Mouse (Mus musculus) layer of hippocampus, postnatal 25 days (tissue): Measurements from ENCODE around the gene Coq2. TPM values are rescaled to one million over a fixed set of nuclear protein-coding genes. Genes with fewer than 3 reads are reported as not detected.

ENCODE experiments used
- DNase-seq, 2 experiments: peaks; one replicate each; pipeline ENCODE4 v3.0.0; 2022; ENCODE audit warnings: mixed read lengths in 2 of 2, low spot score in 1 of 2; ENCODE audit errors: extremely low spot score in 1 of 2
- total RNA-seq, 2 experiments: library from RNA; stranded (reverse); gene quantifications; 2 replicates each; pipeline ENCODE4 v1.2.3; 2021

Gene Coq2
- total RNA-seq: 10 to 100 TPM; 72.4 to 78.9 TPM

DNA sequence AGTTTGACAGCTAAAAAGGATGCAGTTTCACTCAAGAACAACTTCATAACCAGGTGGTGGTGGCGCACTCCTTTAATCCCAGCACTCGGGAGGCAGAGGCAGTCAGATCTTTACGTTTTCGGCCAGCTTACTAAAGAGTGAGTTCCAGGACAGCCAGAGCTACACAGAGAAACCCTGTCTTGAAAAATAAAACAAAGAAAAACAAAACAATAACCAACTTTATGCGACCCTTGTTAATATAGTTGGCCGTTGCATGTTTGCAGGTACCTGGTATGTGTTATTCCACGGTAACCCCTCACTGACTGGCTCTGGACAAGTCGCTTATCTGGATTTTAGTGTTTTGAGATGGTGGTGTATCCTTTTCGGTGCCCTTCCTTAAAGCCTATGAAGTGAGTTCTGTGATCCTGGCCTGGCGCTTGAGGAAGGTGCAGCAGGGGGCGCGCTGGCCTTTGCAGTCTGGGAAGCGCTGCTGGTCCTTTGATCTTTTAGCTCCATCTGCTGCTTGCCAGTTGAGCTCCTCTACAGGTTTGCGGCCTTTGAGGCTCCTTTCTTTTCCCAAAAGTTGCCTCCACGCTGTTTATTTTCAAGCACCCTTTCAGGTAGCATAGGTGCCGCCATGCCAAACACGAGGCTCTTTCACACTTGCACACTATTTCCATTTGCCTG, at the start of gene Coq2:
TSS of gene Coq2 (minus strand) at position 430 of the 666 bp plus-strand sequence.
- DNase-seq: peak; percentile 42 to 64

DNA sequence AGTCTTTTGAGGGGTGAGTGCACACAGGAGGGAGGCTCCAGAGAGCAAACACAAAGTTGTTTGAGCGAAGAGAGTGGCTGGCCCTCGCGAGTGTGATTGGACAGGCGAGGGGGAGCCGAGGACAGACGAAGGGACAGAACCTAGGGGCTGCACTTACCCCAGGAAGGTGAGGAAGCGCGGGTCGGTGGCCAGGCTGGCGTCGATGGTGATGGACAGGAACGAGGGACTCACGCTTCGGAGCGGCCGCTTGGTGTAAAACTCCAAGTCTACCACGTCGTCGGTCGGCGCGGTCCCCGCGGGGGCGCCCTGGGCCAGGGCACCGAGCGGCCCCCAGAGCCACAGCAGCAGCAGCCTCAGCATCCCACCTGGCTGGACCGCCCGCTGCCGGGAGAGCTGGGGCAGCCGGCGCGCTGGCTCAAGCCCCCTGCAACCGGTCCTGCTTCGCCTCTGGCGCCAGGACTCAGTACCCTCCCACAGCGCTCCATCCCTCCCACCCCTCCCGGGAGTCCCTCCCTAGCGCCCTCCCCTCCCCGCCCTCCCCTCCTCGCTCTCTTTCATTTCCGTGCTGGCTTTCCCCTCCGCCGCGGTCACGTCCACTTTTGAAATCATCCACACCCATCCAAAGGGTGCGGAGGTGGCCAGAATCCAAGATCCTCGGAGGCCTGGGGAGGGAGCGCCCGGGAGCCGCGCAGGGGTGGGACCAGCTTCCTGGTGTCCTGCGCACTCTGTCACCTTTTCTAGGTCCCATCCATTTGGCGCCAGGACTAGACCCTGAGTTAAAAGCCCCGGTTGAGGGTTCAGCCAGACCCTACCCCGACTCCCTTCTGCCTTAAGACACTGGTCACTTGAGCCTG, 44.5 kb upstream of the Coq2 start, which contains the start of gene Hpse:
TSS of gene Hpse (minus strand) at position 482 of the 854 bp plus-strand sequence.
- DNase-seq: peak in 1 of 2 experiments; percentile 11

DNA sequence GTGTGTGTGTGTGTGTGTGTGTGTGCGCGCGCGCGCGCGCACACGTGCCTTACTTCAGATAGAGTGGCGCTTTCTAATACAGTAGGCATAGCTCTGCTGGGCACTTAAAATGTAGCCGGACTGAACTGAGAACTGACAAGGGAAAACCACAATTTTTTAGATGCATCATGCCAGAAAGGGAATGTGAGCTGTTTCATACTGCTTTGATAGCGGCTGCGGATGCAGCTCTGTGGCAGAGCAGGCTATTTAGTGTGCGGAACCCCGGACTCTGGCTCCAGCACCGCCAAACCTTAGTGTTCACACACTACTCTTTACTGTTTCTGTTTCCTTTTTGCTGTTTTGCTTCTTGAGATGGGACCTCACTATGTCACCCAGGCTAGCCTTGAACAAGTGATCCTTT, 41.8 kb upstream of the Coq2 start:
- DNase-seq: no peak

DNA sequence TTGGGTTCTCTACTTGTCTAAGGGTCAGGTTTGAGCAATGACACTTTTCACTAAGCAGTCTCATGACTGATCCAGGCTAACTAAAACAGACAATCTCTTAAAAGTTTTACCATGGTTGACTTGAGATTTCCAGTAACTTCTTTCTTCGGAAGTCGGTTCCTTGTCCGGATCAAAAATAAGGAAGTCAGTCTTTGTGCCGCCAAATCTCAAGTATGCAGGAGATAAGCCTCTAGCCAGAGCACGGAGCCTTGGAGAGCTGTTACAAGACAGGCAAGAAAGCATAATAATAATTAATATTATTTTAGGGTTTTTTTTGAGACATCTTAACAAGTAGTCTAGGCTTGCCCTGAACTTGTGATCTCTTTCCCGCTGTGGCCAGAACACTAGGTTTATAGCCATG, 36.3 kb upstream of the Coq2 start:
- no peak for DNase-seq

DNA sequence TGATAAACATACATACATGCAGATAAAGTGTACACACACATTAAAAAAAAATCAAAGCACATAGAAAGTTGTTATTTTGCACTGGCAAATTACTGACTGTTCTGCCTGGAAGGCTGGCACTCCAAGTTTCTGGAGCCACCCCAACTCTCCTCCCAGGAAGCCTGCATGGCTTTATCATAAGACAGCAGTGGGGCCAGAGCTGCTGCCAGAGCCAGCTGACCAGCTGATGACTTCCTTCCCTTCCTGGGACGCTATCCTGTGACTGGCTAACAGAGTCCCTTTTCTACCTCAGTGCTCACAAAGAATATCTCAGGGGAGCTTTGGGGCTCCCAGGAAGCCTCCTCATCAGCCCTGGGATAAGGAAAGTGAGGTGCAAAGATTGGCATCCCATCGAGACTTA, 35.1 kb upstream of the Coq2 start:
- DNase-seq: no peak

DNA sequence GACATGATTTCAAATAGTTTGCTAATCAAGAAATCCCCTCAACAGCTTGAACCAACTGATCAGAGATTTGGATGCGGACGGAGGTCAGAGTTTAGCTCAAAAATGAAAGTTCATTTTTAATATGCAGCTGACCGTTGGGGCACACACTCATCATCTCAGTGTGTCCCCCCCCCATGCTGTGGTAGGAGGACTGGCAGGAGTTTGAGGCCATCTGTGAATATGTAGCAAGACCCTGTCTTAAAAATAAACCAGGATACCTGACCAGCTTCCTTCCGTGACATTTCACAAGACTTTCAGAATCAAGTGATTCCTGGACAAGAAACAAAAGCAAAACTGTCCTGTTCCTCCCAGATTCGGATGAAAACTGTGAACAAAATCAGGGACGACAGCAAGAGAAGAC, 34.1 kb upstream of the Coq2 start:
- no peak for DNase-seq

DNA sequence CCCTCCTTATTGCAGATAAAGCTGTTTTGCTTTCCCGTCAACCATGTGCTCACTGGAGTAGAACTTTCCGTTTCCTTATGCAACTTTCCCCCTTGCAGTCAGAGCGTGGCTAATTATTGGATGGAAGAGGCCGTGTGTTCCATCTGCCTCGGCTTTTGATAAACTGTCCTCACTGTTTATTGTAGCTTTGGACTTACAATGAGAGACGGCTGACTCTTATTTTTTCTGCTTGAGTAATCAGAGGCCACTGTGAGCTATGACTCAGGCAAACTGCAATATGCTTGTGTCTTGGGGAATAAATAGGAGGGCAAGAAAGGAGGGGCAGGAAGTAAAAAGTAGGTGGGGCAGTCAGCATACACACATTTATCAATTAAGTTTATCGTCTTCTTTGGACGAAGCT, 31.7 kb upstream of the Coq2 start:
- no peak for DNase-seq

DNA sequence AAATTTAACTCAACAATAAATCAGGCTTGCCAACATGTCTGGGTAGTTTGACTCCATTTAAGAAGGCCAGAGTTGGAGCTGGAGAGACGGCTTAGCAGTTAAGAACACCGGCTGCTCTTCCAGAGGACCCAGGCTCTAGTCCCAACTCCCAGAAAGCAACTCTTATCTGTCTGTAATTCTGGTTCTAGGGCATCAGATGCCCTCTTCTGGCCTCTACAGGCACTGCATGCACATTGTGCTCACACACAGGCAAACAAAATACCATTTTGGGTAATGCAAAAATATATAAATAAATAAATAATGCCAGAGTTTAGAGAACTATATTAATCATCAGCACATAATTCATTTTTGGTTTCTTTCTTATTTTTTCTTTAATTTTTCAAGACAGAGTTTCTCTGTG, 29.3 kb upstream of the Coq2 start:
- DNase-seq: no peak

DNA sequence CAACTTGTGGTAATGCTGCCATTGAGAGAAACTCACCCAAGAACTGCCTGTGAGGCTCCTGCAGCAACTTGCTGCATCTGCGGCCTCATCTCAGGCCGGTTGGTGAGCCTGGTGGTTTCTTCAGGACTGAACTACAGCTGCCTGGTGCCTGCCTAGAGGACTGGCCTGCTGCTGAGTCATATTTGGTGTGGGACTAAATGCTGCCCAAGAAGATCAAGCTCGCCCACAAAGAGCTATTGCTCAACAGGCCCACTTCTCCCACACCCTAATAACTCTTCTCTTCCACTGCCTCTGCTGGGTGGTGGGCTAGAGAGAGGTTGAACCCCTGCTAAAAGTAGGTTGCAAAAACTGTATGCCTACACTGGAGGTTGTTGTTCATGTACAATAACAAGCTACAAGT, 27.4 kb upstream of the Coq2 start:
- DNase-seq: no peak

DNA sequence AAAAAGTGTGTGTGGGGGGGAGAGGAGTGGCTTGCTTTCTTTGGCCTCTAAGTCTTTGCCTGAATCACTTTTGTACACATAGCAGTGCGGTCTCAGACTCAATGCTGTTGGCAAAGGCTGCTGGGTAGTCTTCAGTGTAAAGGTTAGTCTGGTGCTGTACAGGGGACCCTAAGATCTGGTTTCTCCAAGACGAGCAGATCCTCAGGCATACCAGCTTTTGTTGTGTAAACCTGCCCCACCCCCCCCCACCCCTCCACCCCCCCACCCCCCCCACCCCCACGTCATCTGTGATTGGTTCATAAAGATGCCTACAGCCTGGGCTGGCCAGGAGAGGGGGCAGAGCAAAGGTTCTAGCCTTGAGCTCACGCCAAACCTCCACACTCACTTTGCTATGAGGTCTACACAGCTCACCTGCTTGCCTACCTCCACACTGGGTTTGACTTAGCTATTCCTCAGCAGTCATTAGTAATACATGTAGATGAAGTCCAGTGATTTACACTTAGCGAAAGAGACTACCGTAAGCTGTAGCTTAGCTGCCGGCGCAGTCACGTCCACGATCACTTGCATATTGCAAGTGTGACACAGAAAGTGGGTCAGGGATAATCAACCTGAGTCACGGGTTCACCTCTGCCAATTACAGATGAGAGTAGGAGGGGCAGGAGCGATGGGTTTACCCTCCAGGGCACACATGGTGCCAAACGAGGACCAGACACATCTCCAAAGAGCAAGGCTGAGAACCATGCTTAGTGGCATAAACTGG, 26.1 kb upstream of the Coq2 start:
- no peak for DNase-seq

DNA sequence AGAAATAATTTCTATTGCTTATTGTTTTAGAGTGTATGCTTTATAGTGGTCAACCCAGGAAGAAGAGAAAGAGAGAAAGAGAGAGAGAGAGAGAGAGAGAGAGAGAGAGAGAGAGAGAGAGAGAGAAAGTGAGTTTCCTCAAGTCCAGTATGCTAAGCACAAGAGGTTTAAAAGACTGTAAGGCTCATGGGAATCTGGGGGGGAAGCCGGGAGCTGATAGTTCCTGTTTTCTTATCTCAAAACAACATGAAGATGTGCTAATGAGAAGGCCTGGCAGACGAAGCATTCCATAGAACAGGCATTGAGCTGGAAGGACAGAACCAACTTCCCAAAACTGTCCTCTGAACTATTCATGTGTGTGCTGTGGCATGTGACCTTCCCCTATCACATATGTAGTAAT, 22.9 kb upstream of the Coq2 start:
- DNase-seq: no peak

DNA sequence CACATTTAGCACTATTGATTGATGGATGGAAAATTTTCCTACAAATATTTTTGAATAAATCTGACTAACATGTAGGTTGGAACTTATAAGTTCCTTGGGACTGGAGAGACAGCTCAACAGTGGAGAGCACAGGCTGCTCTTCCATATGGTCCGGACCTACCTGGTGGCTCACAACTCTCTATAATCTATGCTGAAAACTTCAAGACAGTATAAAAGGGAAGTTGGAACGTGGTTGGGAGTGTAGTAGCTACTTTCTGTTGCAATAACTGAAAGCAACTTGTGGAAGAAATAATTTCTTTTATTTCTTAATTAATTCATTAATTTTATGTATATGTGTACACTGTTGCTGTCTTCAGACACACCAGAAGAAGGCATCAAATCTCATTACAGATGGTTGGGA, 22.5 kb upstream of the Coq2 start:
- no peak for DNase-seq

DNA sequence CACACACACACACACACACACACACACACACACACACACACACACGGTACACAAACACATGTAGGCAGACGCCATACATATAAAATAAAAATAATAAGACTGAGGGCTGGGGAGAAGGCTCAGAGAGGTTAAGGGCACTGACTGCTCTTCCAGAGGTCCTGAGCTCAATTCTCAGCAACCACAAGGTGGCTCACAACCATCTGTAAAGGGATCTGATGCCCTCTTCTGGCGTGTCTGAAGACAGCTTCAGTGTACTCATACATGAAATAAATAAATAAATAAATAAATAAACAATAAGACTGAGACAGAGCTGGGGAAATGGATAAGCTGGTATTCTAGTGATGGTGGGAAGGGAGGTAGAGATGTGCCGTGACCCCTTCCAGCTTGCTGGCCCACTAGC, 10.7 kb upstream of the Coq2 start:
- no peak for DNase-seq

DNA sequence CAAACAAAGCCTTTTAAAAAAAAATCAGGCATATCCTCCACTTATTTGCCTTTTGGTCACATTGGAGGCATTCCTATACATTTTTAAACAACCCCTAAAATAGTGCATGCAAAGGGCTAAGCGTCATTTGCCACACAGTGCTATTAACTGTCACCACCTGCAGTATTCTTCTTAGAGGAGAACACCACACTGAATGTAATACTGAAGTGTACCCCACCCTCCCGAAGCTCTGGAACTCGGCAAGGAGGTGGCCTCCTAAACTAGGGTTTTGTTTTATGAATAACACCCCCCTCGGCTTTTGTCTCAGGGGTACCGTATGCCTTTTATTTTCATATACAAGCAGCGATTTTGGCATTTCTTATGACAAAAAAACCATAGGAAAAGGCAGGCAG, 5.6 kb upstream of the Coq2 start:
- no peak for DNase-seq

DNA sequence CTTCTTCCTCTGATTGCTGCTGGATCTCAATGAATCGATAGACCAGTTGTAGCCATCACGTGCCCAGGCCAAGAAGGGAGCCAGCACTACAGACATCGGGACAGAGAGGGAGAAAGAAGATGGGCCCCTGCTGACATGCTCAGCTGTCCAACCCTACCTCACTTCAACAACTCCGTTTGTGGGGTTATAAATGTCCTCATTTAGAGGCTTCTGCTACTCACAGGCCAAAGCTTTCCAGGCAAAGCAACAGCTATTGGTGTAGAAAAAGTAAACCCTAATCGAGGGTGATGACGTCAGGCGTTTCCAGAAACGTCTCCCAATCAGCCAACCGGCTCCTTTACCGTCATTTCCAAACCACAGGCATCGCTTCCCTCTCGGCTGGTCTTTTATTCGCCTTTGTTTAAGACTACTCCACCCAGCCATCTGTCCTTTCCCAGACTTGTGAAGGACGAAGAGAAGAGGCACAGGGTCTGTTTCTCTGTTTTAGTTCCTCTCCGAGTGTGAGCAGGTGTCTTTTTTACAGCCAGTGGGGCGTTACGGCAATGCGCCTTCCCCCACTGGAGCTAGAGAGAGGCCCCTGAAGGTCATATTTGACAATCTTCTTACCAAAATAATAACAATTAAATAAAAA, 5.1 kb upstream of the Coq2 start:
- DNase-seq: no peak

DNA sequence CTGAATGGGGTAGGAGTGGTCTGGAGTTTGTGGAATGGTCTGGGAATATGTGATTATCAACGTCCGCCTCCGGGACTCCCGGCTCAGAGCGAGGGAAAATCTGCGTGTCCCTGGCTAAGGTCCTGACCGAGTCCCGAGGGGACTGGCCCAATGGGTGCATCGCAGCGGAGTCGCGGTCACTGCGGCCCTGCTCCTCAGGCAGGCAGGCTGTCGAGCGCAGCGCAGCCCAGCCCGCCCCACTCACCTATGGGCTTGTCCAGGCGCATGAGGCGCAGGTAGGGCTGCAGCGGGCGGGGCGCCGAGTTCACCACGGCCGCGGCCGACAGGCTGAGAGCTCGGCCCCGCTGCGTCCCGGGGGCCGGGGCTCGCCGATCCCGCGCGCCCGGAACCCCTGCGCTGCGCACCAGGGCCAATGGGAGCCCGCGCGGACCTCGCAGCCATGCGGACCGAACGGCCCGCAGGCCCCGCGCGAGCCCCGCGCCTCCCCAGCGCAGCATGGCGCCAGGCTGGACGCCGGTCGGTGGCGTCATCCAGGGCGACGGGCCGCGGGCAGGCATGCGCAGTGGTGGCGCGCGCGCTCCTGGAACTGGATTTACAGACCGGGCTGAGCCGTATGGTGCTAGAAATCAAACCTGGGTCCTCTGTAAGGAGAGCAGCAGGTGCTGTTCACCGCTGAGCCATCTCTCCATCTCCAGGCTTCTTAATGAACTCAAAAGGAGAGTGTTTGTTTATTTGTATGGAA, 1.0 kb downstream of the Coq2 start:
- DNase-seq: peak; percentile 89 to 90

DNA sequence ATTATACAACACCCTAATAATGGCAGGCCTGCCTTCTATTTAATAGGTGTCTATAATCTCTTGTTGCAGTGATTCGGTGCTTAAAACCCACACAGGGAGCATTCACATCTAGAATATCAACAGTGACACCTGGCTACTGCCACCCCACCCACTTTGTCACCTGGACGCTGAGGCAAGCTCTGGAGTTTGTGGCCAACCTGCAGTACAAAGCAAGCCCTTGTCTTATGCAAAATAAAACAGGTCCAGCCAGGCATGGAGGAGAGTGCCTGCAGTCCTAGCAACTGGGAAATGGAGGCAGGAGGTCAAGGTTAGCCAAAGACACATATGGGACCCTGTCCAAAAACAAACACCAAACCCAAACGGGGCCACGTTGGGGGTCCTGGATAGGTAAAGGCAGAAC, 2.5 kb downstream of the Coq2 start:
- DNase-seq: no peak

DNA sequence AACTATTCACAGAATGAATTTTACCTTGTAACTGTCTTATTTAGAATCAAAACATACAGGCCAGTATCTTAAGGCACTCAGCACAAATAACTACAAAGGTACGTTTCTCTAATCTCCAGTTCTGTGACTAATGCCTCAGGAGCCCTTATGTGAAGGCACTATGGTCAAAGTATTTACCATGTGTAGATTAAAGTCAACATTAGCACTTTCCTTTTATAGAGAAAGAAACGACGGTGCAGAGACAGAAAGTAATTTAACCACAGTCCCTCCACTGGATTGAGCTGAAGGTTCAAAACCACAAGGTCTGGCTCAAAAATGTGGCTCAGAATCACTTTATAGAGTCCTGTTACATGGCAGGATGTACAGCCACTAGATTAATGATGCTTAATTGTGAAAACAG, 3.0 kb downstream of the Coq2 start:
- DNase-seq: no peak

DNA sequence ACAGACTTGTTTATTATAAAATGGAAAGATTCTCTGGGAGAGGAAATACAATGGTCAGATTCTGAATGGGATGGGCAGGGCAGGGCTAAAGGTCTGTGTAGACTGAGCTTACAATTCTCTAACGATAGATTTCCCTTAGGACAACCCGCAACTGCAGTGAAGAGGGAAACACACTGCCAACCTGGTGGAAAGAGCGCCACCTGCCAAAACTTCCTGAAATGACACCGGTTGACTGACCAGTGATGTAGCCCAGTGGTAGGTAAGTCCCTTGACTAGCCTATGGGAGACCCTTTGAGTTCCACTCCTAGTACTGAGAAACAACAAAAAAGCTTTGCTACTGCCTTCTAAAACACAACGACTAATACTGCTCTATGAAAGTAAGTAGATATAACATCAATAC, 3.5 kb downstream of the Coq2 start:
- DNase-seq: peak in 1 of 2 experiments; percentile 58

DNA sequence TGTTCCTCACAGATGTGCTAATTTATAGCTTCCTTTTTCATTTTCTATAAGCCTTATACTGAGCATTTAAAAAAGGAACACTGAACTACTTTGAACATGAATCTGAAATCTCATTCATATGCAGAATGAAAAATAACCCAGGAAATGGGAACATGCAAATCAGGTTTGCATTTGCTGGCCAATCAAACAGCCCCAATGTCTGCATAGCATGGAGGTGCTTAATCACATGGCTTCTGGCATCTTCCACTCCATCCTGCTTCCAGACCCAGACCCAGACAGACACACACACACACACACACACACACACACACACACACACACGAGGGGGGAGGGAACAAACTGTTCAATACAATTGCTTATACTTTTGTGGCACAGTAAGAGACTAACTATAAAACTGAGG, 8.0 kb downstream of the Coq2 start:
- DNase-seq: no peak
